Mouse (Mus musculus): ENCODE data around the gene Tapbp.

- TF ChIP-seq CTCF (IDR thresholded peaks at IDR 0.05; ENCODE audit: low read depth, low read length) (no peak), POLR2A (IDR thresholded peaks at IDR 0.05; ENCODE audit: borderline replicate concordance, low read depth, low read length) (no peak)
Measured at GRCm38 (mm10) chr17:33910346-33911051, 5.2 kb upstream of the Tapbp start.
